Mouse (Mus musculus): ENCODE measurements around the gene Zbtb32.

The Zbtb32 gene

GRCm38 (mm10) chr7:30598786-30599185 lies at the start of gene Zbtb32:
Gene Zbtb32 (minus strand): TSS chr7:30598909.
- DNase-seq, result no peak

DNA sequence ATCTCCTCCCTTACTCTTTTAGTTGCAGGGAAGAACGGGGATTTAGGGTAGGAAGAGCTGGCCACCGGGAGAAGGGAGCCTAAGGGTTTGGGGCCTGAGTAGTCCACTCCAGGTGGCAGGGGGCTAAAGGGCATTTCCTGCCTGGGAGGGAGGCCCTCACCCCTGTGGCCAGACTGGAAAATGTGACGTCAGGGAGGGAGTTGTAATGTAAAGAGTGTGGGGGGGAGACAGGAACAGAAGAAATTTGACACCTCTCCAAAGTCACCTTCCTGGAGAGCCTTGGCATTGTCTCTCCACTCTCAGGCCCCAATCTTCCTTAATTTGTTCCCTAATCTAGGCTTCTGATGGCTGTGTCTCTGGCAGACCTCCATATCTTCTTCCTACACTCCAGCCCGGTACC lies 40.4 kb upstream of the Zbtb32 start:
- DNase-seq, result no peak

- no peak for DNase-seq
These were observed 37.7 kb upstream of the Zbtb32 start for GRCm38 (mm10) chr7:30636395-30636794.

GRCm38 (mm10) chr7:30635752-30636151 lies 37.0 kb upstream of the Zbtb32 start, which contains the start of gene Etv2:
Gene Etv2 (minus strand): TSS chr7:30635852.
- DNase-seq, result no peak

DNA sequence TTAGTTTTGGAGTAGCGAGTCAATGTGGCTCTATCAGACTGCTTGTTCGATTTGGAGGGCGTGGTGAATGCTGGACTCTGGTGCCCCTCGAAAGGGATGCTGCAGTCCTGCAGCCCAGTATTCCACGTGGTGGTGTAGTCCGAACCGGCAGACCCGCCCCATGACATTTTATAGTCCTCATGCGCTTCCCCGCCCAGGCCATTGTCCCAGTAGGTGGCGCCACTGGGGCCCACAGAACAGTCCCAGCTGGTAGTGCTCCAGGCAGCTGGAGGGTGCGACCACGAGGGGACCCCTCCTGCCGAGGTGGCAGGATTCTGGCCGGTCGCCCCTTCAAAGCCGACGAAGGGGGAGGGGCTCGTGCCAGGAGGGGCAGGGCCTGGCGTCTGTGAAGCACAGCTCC lies 35.9 kb upstream of the Zbtb32 start:
- DNase-seq, result no peak

DNA sequence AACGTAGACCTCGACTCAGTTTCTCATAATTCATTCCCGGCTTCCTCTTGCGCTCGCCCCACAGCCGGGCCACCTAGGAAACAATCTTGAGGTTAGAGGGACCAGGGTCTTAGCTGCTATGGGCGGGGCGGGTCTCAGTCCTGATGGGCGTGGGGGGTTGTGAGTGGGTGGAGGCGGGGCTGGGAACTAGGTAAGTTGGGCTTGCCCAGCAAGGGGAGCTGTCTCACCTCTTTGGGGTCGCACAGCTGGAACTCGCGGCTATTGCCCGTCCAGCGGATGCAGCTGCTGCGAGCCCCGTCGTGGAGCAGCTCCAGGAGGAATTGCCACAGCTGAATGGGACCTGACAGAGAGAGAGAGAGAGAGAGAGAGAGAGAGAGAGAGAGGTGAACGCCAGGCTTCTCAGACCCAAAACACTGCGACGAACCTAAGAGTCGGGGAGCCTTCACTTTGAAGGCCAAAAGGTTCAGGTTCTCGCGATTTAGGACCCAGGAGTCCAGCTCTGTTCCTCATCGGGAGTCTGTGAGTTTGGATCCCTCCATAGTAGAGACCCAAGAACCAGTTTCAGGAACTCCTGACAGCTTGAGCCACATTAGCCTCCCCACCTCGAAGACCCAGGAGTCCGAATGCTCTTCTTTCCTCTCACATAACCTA lies 35.2 kb upstream of the Zbtb32 start:
- DNase-seq, result no peak

DNA sequence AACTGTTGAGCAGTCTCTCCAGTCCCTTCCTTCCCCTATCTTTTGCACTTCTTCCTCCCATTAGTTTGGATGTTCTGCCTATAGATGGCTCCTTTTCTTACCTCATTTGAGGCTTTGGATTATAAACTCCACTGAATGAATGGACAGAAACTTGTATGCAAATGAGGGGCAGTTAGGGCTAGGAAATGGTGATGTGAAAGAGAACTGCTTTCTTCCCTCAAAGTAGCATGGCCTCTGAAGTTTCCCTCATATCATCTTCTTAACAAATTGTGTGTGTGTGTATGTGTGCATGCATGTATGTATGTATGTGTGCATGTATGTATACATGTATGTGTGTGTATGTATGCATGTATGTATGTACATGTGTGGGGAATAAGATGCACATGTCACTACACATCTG lies 30.3 kb upstream of the Zbtb32 start:
- no peak for DNase-seq

DNA sequence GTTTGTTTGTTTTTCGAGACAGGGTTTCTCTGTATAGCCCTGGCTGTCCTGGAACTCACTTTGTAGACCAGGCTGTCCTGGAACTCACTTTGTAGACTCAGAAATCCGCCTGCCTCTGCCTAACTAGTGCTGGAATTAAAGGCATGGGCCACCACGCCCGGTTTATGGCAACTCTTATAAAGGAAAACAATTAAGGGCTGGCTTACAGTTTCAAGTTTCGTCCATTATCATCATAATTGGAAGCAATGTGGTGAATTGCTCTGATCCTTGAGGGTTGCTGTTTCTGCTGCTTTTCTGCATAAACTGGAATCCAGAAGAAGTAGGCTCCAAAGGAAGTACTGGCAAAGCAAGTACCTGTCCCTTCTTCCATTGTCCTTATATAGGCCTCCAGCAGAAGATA lies 27.9 kb upstream of the Zbtb32 start:
- DNase-seq, result no peak

- peak; percentile 89 for DNase-seq
These were observed 27.0 kb upstream of the Zbtb32 start, which contains the start of gene Cox6b1 for GRCm38 (mm10) chr7:30625530-30626384. Gene Cox6b1 (minus strand): TSS chr7:30626151.

DNA sequence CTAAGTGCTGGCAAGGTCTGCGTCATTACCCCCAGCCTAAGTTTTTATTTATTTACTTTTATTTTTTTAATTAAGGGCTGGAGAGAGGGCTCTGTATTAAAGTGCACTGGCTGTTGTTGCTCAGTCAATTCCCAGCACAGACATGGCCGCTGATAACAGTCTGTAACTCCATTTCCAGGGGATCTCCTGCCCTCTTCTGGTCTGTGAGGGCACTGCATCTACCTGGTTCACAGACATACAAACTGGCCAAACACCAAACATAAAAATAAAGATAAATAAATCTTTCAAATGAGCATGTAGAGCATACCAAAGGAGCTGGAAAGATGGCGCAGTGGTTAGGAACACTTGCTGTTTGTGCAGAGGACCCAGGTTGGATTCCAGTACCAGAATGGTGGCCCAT lies 20.5 kb upstream of the Zbtb32 start:
- no peak for DNase-seq

DNA sequence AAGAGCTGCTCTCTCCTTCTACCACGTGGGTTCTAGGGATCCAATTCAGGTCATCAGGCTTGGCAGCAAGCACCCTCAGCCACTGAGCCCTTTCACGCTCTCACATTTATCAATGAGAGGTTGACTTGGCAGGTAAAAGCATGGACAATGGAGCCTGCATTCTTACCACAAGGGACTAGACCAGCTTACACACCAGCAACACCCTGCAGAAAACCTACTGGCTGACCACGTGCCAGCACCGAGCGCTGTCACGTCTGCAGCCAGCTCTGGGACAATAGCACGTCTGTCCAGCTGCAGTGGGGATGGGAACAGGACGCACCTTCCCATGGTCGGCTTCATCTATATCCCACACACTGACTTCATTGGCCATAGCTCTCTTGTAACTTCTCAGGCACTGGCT lies 19.9 kb upstream of the Zbtb32 start:
- no peak for DNase-seq

GRCm38 (mm10) chr7:30615049-30615760 lies 16.5 kb upstream of the Zbtb32 start:
- no peak for DNase-seq

DNA sequence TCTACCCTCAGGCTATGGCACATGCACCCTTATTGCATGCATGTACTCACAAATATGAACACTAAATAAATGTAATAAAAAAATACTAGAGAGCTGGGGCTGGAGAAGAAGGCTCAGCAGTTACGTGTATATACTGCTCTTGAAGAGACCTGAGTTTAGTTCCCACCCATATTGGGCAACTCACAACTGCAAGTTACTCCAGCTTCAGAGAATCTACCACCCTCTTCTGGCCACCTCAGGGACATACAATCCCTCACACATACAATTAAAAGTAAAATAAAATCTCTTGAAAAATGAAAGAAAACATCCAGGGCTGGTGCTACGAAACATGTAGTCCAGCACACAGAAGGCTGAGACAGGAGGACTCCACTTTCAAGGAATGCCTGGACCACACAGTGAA lies 15.7 kb upstream of the Zbtb32 start:
- DNase-seq, result no peak

DNA sequence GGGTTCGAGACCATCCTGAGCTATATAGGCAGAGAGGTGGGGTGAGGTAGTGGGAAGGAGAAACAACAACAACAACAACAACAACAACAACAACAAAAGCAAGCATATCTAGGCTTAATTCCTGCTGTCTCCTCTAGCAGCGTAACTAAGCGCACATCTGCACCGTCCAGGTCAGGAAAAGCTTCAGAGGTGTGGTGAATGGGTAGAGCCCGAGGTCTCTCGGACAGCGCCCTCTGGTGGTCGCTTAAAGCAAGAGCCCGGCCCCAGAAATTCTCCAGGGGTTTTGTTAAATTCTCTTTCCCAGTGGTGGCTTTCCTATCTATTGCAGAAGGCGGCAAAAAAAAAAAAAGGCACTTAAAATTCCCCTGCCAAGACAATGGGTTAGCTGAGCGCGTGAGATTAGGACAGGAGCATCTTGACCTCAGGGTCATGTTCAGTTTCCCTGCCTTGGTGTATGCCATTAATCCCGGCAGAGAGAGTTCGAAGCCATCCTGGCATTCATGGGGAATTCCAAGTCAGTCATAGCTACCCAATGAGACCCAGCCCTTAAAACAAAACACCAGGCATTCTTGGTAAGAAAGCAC lies 14.9 kb upstream of the Zbtb32 start:
- peak; percentile 47 for DNase-seq

DNA sequence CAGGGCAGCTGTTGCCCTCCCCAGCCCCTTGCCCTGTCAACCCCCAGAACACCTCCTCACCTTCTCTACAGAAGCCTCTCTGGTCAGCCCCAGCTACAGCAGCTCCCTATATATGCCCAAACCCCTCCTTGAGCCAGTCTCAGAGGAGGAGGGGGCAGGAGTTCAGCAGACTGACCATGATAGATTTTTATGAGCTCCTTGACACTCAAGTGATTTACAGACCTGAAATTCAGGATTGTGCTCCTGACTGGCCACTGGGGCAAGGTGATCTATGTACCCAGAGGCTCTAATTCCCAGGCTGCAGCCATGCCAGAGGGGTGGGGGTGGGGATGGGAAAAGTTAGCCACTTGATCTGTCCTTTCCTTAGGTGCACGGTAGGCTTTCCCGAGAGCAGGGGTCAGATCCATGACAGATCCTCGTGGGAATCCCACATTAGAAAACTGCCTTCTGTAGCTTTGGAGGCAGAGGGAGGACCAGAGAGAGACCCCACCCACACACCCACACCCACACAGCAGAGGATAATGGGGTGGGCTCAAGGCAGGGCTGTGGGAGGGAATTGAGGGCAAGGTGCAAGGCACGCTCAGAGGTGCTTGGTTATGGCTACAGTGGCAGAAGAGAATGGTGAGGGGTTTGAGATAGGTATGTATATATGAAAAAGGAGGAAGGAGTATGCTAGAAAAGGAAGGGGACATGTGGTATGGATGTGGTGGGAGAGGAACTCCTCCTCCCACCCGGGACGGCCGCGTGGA lies 14.1 kb upstream of the Zbtb32 start, which contains the start of gene Upk1a:
Gene Upk1a (minus strand): TSS at position 194 of the 749 bp plus-strand sequence.
- DNase-seq, result no peak

GRCm38 (mm10) chr7:30610043-30610442 lies 11.3 kb upstream of the Zbtb32 start:
- DNase-seq, result no peak

DNA sequence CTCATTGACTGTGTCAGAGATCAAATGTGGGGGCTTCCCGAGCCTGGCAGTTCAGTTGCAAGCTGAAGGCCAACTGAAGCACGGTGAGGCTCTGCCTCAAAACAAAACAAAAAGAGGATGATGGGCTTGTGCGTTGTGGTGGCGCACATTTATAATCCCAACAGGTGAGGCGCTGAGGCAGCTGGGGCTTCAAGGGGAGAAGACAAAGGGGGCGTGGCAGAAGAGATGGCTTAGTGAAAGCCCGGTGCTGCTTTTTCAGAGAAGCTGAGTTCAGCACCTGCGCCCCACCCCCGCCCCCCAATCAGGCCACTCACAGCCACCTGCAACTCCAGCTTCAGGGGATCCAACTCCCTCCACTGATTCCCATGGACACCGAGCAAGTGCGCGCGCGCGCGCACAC lies 9.8 kb upstream of the Zbtb32 start:
- no peak for DNase-seq

DNA sequence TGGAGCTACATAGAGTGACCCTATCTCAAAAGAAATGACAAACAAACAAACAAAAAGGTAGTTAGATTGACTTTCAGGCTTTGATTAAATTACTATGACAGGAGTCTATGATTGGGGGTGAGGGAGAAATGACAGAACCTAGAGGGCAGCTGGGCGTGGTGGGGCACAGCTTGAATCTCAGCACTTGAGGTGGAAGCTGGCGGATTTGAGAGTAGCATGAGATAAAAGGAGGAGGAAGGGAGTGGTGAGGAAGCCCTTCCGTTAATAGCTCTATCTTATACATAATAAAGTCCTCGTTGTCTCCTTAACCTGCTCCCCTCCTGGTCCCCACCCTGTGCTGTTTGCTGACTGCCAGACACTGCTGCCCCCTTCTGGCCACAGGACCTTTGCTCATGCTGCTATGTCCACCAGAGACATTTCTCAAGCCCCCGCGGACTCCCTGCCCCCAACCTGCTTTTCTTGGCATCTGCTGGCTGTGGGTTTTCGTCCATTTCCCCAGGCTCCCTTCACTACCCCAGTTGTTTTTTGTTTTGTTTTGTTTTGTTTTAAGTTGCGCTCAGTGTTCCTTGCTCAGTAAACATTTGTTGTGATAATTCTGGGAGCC lies 9.1 kb upstream of the Zbtb32 start:
- DNase-seq, result no peak

- DNase-seq, result no peak
These were observed 6.2 kb upstream of the Zbtb32 start for GRCm38 (mm10) chr7:30604944-30605343.

GRCm38 (mm10) chr7:30604424-30604823 lies 5.7 kb upstream of the Zbtb32 start:
- DNase-seq, result no peak

- DNase-seq, result no peak
These were observed 3.9 kb upstream of the Zbtb32 start for GRCm38 (mm10) chr7:30602583-30602982.

DNA sequence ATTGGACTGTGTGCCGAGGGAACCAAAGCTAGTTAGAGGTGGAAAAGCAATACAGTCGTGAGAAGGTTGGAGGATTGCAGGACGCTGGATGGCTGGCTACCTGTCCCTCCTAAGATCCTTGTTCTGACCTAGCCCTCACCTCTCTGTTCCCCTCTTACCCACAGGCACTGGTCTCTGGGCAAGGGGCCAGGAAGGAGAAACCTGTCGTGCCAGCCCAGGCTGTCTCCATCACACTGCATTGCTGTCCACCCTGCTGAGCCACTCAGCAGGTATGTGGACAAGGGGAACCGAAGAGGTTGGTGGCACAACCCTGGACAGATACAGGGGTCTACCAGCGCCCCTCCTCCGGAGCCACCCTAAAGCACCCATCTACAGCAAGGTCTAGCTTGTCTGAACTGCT lies 1.9 kb upstream of the Zbtb32 start:
- DNase-seq, result no peak
